Comparison of ENCODE assay signal across 30 mouse cellular contexts in genomic region chr6:31193202-31193601, GRCm38 (mm10).
DNase-seq lines count a peak whose midpoint lies in the region; ATAC-seq lines count a peak whose summit lies in the region.
"Had no signal": no experiment of that assay in that cellular context is flagged by ENCODE, and none has a peak within 500 bp of the region (broad histone marks: within the 10 kb centered on the region; RNA-seq: fewer than 3 reads in every experiment).

No protein-coding gene starts in this region.

- H3K9ac ChIP-seq in heart, embryonic 11.5 days (ENCODE audit: low read depth, low read length): 0 out of 2 replicates have a peak overlapping the region, but pooled peaks have one; percentile 22
- H3K9ac ChIP-seq in heart, embryonic 16.5 days (ENCODE audit: low read length): no peak overlapping the region
- H3K9ac ChIP-seq: forebrain, embryonic 12.5 days; forebrain, postnatal 0 days; hindbrain, embryonic 13.5 days; liver, embryonic 14.5 days; neural tube, embryonic 15.5 days had no signal

- H3K4me2 ChIP-seq in heart, embryonic 11.5 days: no peak overlapping the region
- no peak overlapping the region for H3K4me2 ChIP-seq in heart, embryonic 16.5 days (ENCODE audit: low read depth, low read length)
- H3K4me2 ChIP-seq: forebrain, embryonic 12.5 days; hindbrain, embryonic 13.5 days; neural tube, embryonic 15.5 days had no signal

- H3K27me3 ChIP-seq in heart, embryonic 11.5 days (ENCODE audit: control insufficient read depth, insufficient read depth, low read length): no peaks in the 10 kb centered on the region
- no peaks in the 10 kb centered on the region for H3K27me3 ChIP-seq in heart, embryonic 16.5 days (ENCODE audit: control insufficient read depth, insufficient read depth, low read length)
- H3K27me3 ChIP-seq: forebrain, embryonic 12.5 days; hindbrain, embryonic 13.5 days; neural tube, embryonic 15.5 days had no signal

- ATAC-seq in heart, embryonic 11.5 days (replicated peaks; ENCODE audit: insufficient number of reproducible peaks, low FRiP score, low TSS enrichment): no peak
- no peak for ATAC-seq in heart, embryonic 16.5 days (replicated peaks; ENCODE audit: extremely low read depth, insufficient read depth, low FRiP score)
- ATAC-seq: forebrain, postnatal 0 days; intestine, embryonic 16.5 days had no signal

- H3K4me3 ChIP-seq in heart, embryonic 11.5 days (ENCODE audit: low read depth, low read length): no peak overlapping the region
- no peak overlapping the region for H3K4me3 ChIP-seq in heart, embryonic 16.5 days (ENCODE audit: low read length)
- H3K4me3 ChIP-seq: erythroblast, embryonic 14.5 days; forebrain, embryonic 12.5 days; hindbrain, embryonic 13.5 days; neural tube, embryonic 15.5 days had no signal

- no peaks in the 10 kb centered on the region for H3K9me3 ChIP-seq in heart, embryonic 11.5 days (replicated peaks; ENCODE audit: control insufficient read depth, low read length)
- H3K9me3 ChIP-seq in heart, embryonic 16.5 days (replicated peaks; ENCODE audit: control insufficient read depth, low read length): no peaks in the 10 kb centered on the region
- H3K9me3 ChIP-seq: forebrain, embryonic 12.5 days; hindbrain, embryonic 13.5 days; neural tube, embryonic 15.5 days had no signal

- no peaks in the 10 kb centered on the region for H3K36me3 ChIP-seq in heart, embryonic 11.5 days (ENCODE audit: control insufficient read depth, insufficient read depth, low read length)
- no peaks in the 10 kb centered on the region for H3K36me3 ChIP-seq in heart, embryonic 16.5 days (ENCODE audit: control insufficient read depth, insufficient read depth)
- H3K36me3 ChIP-seq: forebrain, embryonic 12.5 days; hindbrain, embryonic 13.5 days; neural tube, embryonic 15.5 days had no signal

- no peak for DNase-seq in heart, postnatal 10 days
- DNase-seq in heart, adult 11 months: no peak
- DNase-seq in right cerebral cortex, adult 18-20 months: peak; percentile 64
- no peak for DNase-seq in right cerebral cortex, postnatal 14 days
- no peak for DNase-seq in kidney, postnatal 14 days
- DNase-seq: adrenal gland, postnatal 25 days; B cell, adult 2 months; cerebellum, adult 2 months; cerebellum, postnatal 14 days; forebrain, postnatal 0 days; gastrocnemius, postnatal 36 days; kidney, adult 8-10 months; kidney, postnatal 10 days; left cerebral cortex, postnatal 4 days; lung, adult 2 months; lung, postnatal 10 days; midbrain, embryonic 14.5 days; retina, postnatal 1 day; spleen, adult 18-20 months; thymus, postnatal 4 days had no signal

- H3K4me1 ChIP-seq in heart, embryonic 11.5 days (ENCODE audit: control insufficient read depth, insufficient read depth, low read length): peaks cover 19% of the 10 kb centered on the region
- H3K4me1 ChIP-seq in heart, embryonic 16.5 days (ENCODE audit: control insufficient read depth, insufficient read depth, low read length): peaks cover 21% of the 10 kb centered on the region
- H3K4me1 ChIP-seq: forebrain, embryonic 12.5 days; hindbrain, embryonic 13.5 days; neural tube, embryonic 15.5 days had no signal

- peak overlapping the region; percentile 15; the same call in 1 of the 2 replicates for H3K27ac ChIP-seq in heart, embryonic 11.5 days (ENCODE audit: low read depth, low read length)
- H3K27ac ChIP-seq in heart, embryonic 16.5 days (ENCODE audit: low read length): peak overlapping the region; percentile 42
- H3K27ac ChIP-seq: forebrain, embryonic 12.5 days; hindbrain, embryonic 13.5 days; liver, embryonic 14.5 days; macrophage; neural tube, embryonic 15.5 days; stomach, postnatal 0 days had no signal

- 62% methylated on average over 5 of the region's 5 CpGs for WGBS in heart, embryonic 11.5 days (ENCODE audit: insufficient replicate concordance)
- 48% methylated on average over 5 of the region's 5 CpGs for WGBS in heart, embryonic 16.5 days

- intact Hi-C loops in heart, postnatal 10 days (cut with DNase I): loop anchor here (2.0 kb wide), 1 partner anchor 24 kb away; no protein-coding TSS in a partner anchor
